Mouse (Mus musculus): ENCODE data around the gene Kmt2a.

The Kmt2a gene

GRCm38 (mm10) chr9:44881221-44881871, at the start of gene Kmt2a:
Gene Kmt2a (minus strand): TSS chr9:44881296.
- peak; percentile 96 to 97 for DNase-seq

GRCm38 (mm10) chr9:44921543-44921942, 40.4 kb upstream of the Kmt2a start:
- DNase-seq = no peak

- peak in 1 of 2 experiments; percentile 76 for DNase-seq
Observed at GRCm38 (mm10) chr9:44921123-44921468, 40.0 kb upstream of the Kmt2a start.

- DNase-seq = peak; percentile 88 to 92
Observed at GRCm38 (mm10) chr9:44920374-44921122, 39.5 kb upstream of the Kmt2a start, which contains the start of gene Atp5l. Gene Atp5l (minus strand): TSS chr9:44920742.

- no peak for DNase-seq
Observed at GRCm38 (mm10) chr9:44919606-44920005, 38.5 kb upstream of the Kmt2a start.

- DNase-seq = peak; percentile 36 to 72
Observed at GRCm38 (mm10) chr9:44916196-44916595, 35.1 kb upstream of the Kmt2a start.

- DNase-seq = no peak
Observed at GRCm38 (mm10) chr9:44914706-44915105, 33.6 kb upstream of the Kmt2a start.

- no peak for DNase-seq
Observed at GRCm38 (mm10) chr9:44911365-44911764, 30.3 kb upstream of the Kmt2a start.

GRCm38 (mm10) chr9:44905620-44906019, 24.5 kb upstream of the Kmt2a start:
- no peak for DNase-seq

- peak in 1 of 2 experiments; percentile 57 for DNase-seq
Observed at GRCm38 (mm10) chr9:44904964-44905363, 23.9 kb upstream of the Kmt2a start.

- no peak for DNase-seq
Observed at GRCm38 (mm10) chr9:44903856-44904255, 22.8 kb upstream of the Kmt2a start.

- peak in 1 of 2 experiments; percentile 64 for DNase-seq
Observed at GRCm38 (mm10) chr9:44900402-44900801, 19.3 kb upstream of the Kmt2a start.

- DNase-seq = peak in 1 of 2 experiments; percentile 68
Observed at GRCm38 (mm10) chr9:44899716-44900115, 18.6 kb upstream of the Kmt2a start.

- no peak for DNase-seq
Observed at GRCm38 (mm10) chr9:44897024-44897423, 15.9 kb upstream of the Kmt2a start.

GRCm38 (mm10) chr9:44892664-44893063, 11.6 kb upstream of the Kmt2a start:
- no peak for DNase-seq

GRCm38 (mm10) chr9:44891210-44891609, 10.1 kb upstream of the Kmt2a start:
- no peak for DNase-seq

GRCm38 (mm10) chr9:44890122-44890521, 9.0 kb upstream of the Kmt2a start:
- DNase-seq = no peak

GRCm38 (mm10) chr9:44888114-44888624, 7.1 kb upstream of the Kmt2a start:
- no peak for DNase-seq

GRCm38 (mm10) chr9:44882981-44883569, 2.0 kb upstream of the Kmt2a start:
- peak in 1 of 2 experiments; percentile 27 for DNase-seq

- peak; percentile 46 to 72 for DNase-seq
Observed at GRCm38 (mm10) chr9:44882436-44882980, 1.4 kb upstream of the Kmt2a start.

GRCm38 (mm10) chr9:44881941-44882435, 892 bp upstream of the Kmt2a start:
- DNase-seq = peak; percentile 81 to 87

GRCm38 (mm10) chr9:44880309-44881081, 601 bp downstream of the Kmt2a start:
- peak in 1 of 2 experiments; percentile 16 for DNase-seq

Measured in kidney, postnatal 36 days (tissue).